Mouse (Mus musculus) urinary bladder, postnatal 14 days (tissue): Measurements from ENCODE around the gene Pik3c2b.

Experiments used
- DNase-seq: peaks from one replicate; pipeline ENCODE4 v3.0.0; 2021; ENCODE audit warnings: low spot score

The Pik3c2b gene

GRCm38 (mm10) chr1:133100980-133101798 lies 55.7 kb downstream of the Pik3c2b start:
- peak; percentile 79 for DNase-seq

GRCm38 (mm10) chr1:133102108-133102507 lies 56.6 kb downstream of the Pik3c2b start:
- no peak for DNase-seq

- no peak for DNase-seq
Measured at GRCm38 (mm10) chr1:133103315-133103714, 57.8 kb downstream of the Pik3c2b start.

- no peak for DNase-seq
Measured at GRCm38 (mm10) chr1:133103871-133104270, 58.4 kb downstream of the Pik3c2b start.

- DNase-seq = no peak
Measured at GRCm38 (mm10) chr1:133116108-133116507, 70.6 kb downstream of the Pik3c2b start.

- no peak for DNase-seq
Measured at GRCm38 (mm10) chr1:133118127-133118526, 72.7 kb downstream of the Pik3c2b start.

GRCm38 (mm10) chr1:133118844-133119243 lies 73.4 kb downstream of the Pik3c2b start:
- DNase-seq = no peak

- DNase-seq = no peak
Measured at GRCm38 (mm10) chr1:133119931-133120712, 74.7 kb downstream of the Pik3c2b start.

GRCm38 (mm10) chr1:133121246-133121645 lies 75.8 kb downstream of the Pik3c2b start:
- DNase-seq = no peak

GRCm38 (mm10) chr1:133124137-133124536 lies 78.7 kb downstream of the Pik3c2b start:
- DNase-seq = no peak

GRCm38 (mm10) chr1:133125640-133126364 lies 80.3 kb downstream of the Pik3c2b start:
- DNase-seq = no peak

GRCm38 (mm10) chr1:133126365-133126740 lies 80.9 kb downstream of the Pik3c2b start:
- DNase-seq = no peak

- DNase-seq = no peak
Measured at GRCm38 (mm10) chr1:133127328-133127727, 81.9 kb downstream of the Pik3c2b start.

- no peak for DNase-seq
Measured at GRCm38 (mm10) chr1:133129471-133130221, 84.2 kb downstream of the Pik3c2b start.

GRCm38 (mm10) chr1:133130638-133131560 lies 85.4 kb downstream of the Pik3c2b start, which contains the start of gene Ppp1r15b:
Ppp1r15b (plus strand) TSS chr1:133131143.
- peak; percentile 99 for DNase-seq

GRCm38 (mm10) chr1:133131561-133131905 lies 86.1 kb downstream of the Pik3c2b start:
- DNase-seq = no peak

GRCm38 (mm10) chr1:133131936-133132335 lies 86.5 kb downstream of the Pik3c2b start:
- DNase-seq = no peak

- DNase-seq = no peak
Measured at GRCm38 (mm10) chr1:133132388-133133326, 87.2 kb downstream of the Pik3c2b start.

GRCm38 (mm10) chr1:133133425-133133824 lies 88.0 kb downstream of the Pik3c2b start:
- no peak for DNase-seq

- no peak for DNase-seq
Measured at GRCm38 (mm10) chr1:133134071-133134470, 88.6 kb downstream of the Pik3c2b start.
